Mouse (Mus musculus): Measurements from ENCODE around the gene Gm8024. TPM values are rescaled to one million over a fixed set of nuclear protein-coding genes. Genes with fewer than 3 reads are reported as not detected.
"Not testable (repeated sequence)": the region's sequence is repeated elsewhere in the genome, so short reads cannot be mapped to it uniquely, and the experiment has no call there.

Gene Gm8024
- not detected for total RNA-seq (2021)

GRCm38 (mm10) chr14:42524182-42524581, at the start of gene Gm8024:
Gene Gm8024 (minus strand): TSS chr14:42524282.
- not testable (repeated sequence) for DNase-seq (ENCODE audit: extremely low spot score in 1 of 2, low spot score in 1 of 2)

- peak; percentile 31 to 38 for DNase-seq (ENCODE audit: extremely low spot score in 1 of 2, low spot score in 1 of 2)
These were observed 19.2 kb upstream of the Gm8024 start for GRCm38 (mm10) chr14:42543170-42543701.

- not testable (repeated sequence) for DNase-seq (ENCODE audit: extremely low spot score in 1 of 2, low spot score in 1 of 2)
These were observed 18.5 kb upstream of the Gm8024 start for GRCm38 (mm10) chr14:42542316-42543169.

- not testable (repeated sequence) for DNase-seq (ENCODE audit: extremely low spot score in 1 of 2, low spot score in 1 of 2)
These were observed 21.8 kb downstream of the Gm8024 start, which contains the start of gene Gm8020 for GRCm38 (mm10) chr14:42502249-42502648. Gene Gm8020 (minus strand): TSS chr14:42502349.

Other genes starting within 250 kb of the Gm8024 start
- gene Gm9611, start 226.9 kb downstream of the Gm8024 start, total RNA-seq (2021): not detected
- not detected for gene Gm7995, start 214.1 kb downstream of the Gm8024 start, total RNA-seq (2021)
- not detected for gene Gm8005, start 84.6 kb downstream of the Gm8024 start, total RNA-seq (2021)
- gene Gm8011, start 60.4 kb downstream of the Gm8024 start, total RNA-seq (2021): not detected
- not detected for gene Gm8020, start 21.9 kb downstream of the Gm8024 start, total RNA-seq (2021)
- not detected for gene Gm17124, start 75.6 kb upstream of the Gm8024 start, total RNA-seq (2021)
- gene Gm3633, start 117.6 kb upstream of the Gm8024 start, total RNA-seq (2021): not detected
- not detected for gene Gm10378, start 131.7 kb upstream of the Gm8024 start, total RNA-seq (2021)
- gene Gm3015, start 244.5 kb upstream of the Gm8024 start, total RNA-seq (2021): not detected

Measured in layer of hippocampus, postnatal 25 days (tissue).